Mouse (Mus musculus) lung, adult 2 months (tissue): ENCODE measurements around the gene Phc3. TPM values are rescaled to one million over a fixed set of nuclear protein-coding genes. Genes with fewer than 3 reads are reported as not detected.

ENCODE experiments used
- DNase-seq: peaks from one replicate; pipeline ENCODE4 v3.0.0; 2022
- H3K4me1 ChIP-seq: fragments of 200-500 bp; 2 replicates; pipeline ENCODE4 v1.6.1; 2011; ENCODE audit warnings: low read length; ENCODE audit not compliant: control insufficient read depth, insufficient read depth
- H3K4me3 ChIP-seq: fragments of 200-500 bp; replicated peaks from 2 replicates; pipeline ENCODE3; 2011; ENCODE audit warnings: low read depth, mild to moderate bottlenecking, control low read depth, low read length; ENCODE audit errors: extremely low read depth
- CTCF ChIP-seq: fragments of 200-500 bp; IDR thresholded peaks from 2 replicates; pipeline ENCODE4 v1.5.1; 2011; ENCODE audit warnings: mild to moderate bottlenecking, low read length, control low read depth; ENCODE audit not compliant: insufficient read depth
- POLR2A ChIP-seq: fragments of 200-500 bp; IDR thresholded peaks from 2 replicates; pipeline ENCODE4 v1.6.1; 2011; ENCODE audit warnings: low read depth, mild to moderate bottlenecking, control low read depth, low read length, borderline replicate concordance; ENCODE audit errors: extremely low read depth
- WGBS: fragments of 180-500 bp; shearing (Covaris S2); methylation state at CpG from one replicate; pipeline ENCODE4 v1.1.7; 2018; 5-methylcytosine and 5-hydroxymethylcytosine counted together
- polyA plus RNA-seq: library from polyadenylated mRNA; depleted of rRNA; stranded (reverse); fragments of >200 nt; gene quantifications from 2 replicates; pipeline ENCODE4 v1.2.3, GENCODE M21; 2012

The Phc3 gene
- polyA plus RNA-seq, 1 experiment = 33.7 TPM

GRCm38 (mm10) chr3:30981616-30982380, 12.6 kb upstream of the Phc3 start:
- Histone ChIP-seq H3K4me3 (no peak overlapping the region), H3K4me1 (no peaks in the 10 kb centered on the region)
- WGBS = 69% methylated on average over 5 of the region's 5 CpGs
- TF ChIP-seq POLR2A (no peak), CTCF (no peak)
- DNase-seq = no peak

DNA sequence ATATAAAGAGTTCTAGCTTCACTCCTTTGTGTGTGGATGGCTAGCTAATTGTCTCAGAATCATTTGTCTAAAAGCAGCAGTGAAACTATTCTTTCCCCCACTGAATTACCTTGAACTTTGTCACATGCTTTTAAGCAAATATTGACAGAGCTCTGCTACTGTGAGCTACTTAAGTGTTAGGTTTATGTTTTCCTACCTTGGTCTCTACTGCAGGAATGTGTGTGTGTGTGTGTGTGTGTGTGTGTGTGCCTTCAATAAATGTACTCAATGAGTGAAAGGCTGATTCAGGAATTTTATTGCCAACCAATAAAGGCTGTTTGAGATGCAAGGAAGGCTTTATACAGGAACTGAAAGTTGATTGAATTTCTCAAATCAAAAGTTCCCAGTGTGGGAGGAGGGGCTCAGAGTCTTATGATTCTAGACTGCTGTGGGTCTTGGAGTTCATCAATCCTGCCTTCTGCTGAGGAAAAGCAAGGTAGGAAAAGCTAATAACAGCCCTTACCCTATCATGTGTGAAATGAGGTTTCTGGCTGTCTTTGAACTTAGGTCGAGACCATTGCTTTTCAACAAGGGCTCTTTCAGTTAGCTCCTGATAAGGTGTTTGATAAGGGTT, 7.9 kb upstream of the Phc3 start:
- TF ChIP-seq CTCF (no peak), POLR2A (no peak)
- WGBS = 56% methylated on average over 1 of the region's 1 CpGs
- Histone ChIP-seq H3K4me1 (no peaks in the 10 kb centered on the region), H3K4me3 (no peak overlapping the region)
- DNase-seq = no peak

- 46% methylated on average over 9 of the region's 9 CpGs for WGBS
- H3K4me3 ChIP-seq = no peak overlapping the region
- H3K4me1 ChIP-seq = no peaks in the 10 kb centered on the region
- DNase-seq = peak; percentile 65
- TF ChIP-seq CTCF (peak; percentile 75), POLR2A (no peak)
Observed at GRCm38 (mm10) chr3:30975102-30975754, 6.0 kb upstream of the Phc3 start.

GRCm38 (mm10) chr3:30968531-30969092, 603 bp downstream of the Phc3 start:
- WGBS = under 1% methylated on average over 54 of the region's 54 CpGs
- TF ChIP-seq POLR2A (no peak), CTCF (no peak)
- DNase-seq = peak; percentile 66
- peak overlapping the region; percentile 98 for H3K4me3 ChIP-seq
- H3K4me1 ChIP-seq = peaks cover 2% of the 10 kb centered on the region

DNA sequence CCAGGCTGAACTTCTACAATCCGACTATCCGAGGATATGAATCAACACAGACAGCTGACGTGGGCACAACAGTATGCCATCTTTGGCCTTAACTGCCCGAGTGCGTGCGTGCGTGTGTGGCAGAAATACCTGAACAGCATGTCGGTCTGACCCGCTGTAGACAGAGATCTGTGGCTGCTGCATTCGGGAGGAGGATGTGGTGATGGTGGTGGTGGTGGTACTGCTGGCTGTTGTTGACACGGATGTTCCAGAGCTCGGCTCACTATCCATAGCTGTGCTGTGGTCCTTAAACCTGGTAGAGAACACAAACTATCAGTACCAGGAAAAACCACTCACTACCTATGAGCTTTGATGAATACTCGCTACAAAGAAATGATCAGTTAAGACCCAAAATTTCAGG, 3.6 kb downstream of the Phc3 start:
- no peak for TF ChIP-seq POLR2A
- Histone ChIP-seq H3K4me1 (peaks cover 2% of the 10 kb centered on the region), H3K4me3 (no peak overlapping the region)
- DNase-seq = no peak
- WGBS = 92% methylated on average over 13 of the region's 13 CpGs

GRCm38 (mm10) chr3:30964216-30964615, 5.0 kb downstream of the Phc3 start:
- Histone ChIP-seq H3K4me3 (no peak overlapping the region), H3K4me1 (no peaks in the 10 kb centered on the region; the same call in 1 of the 2 replicates)
- TF ChIP-seq POLR2A (no peak), CTCF (no peak)
- DNase-seq = no peak
- 82% methylated on average over 3 of the region's 3 CpGs for WGBS

- WGBS = 96% methylated on average over 4 of the region's 4 CpGs
- no peak for TF ChIP-seq CTCF
- TF ChIP-seq POLR2A = no peak
- no peaks in the 10 kb centered on the region; the same call in 1 of the 2 replicates for H3K4me1 ChIP-seq
- DNase-seq = no peak
- no peak overlapping the region for H3K4me3 ChIP-seq
Observed at GRCm38 (mm10) chr3:30963100-30963499, 6.1 kb downstream of the Phc3 start.

- Histone ChIP-seq H3K4me1 (no peaks in the 10 kb centered on the region), H3K4me3 (no peak overlapping the region)
- 73% methylated on average over 7 of the region's 7 CpGs for WGBS
- no peak for DNase-seq
- no peak for TF ChIP-seq CTCF
- no peak for TF ChIP-seq POLR2A
Observed at GRCm38 (mm10) chr3:30959868-30960831, 9.1 kb downstream of the Phc3 start.
